Mouse (Mus musculus): ENCODE results near the gene Lzts2. TPM values are rescaled to one million over a fixed set of nuclear protein-coding genes. Genes with fewer than 3 reads are reported as not detected.

Gene Lzts2
- polyA plus RNA-seq, 1 experiment from 2014 or later, result 15.3 TPM

DNA sequence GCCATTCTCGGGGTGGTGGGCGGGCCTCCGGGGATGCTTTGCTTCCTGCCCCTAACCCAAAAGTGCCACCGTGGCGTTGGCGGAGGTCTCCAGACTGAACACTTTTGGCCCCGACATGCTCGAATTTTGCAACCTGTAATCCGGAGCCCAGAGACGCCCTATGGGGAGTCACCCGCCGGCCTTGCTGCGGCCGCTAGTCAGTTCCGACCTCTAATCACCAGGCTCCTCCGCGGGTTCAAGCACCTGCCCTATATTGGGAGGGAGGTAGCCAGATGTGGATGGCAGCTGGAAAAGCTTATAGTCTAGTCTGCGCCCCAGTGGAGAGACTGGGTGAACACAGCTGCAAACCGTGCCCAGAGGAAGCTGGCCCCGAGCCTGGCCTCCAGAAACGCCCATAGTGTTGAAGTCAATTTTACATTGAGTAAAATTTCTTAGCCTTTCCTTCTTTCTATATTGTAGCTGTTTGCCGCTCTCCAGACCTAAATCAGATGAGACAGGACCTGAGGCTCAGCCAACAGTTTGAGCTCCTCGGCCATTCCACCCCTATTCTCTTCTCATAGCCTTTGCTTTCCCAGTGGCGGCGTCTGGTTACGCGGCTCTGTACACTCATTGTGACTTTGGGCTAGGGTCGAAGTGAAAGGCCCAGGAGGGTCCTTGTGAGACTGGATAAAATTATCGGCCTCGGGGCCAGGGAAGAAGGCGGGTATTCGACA lies 61.3 kb downstream of the Lzts2 start:
- H3K9me3 ChIP-seq (replicated peaks; ENCODE audit: control insufficient read depth, low read length), result no peaks in the 10 kb centered on the region
- DNase-seq (ENCODE audit: low spot score) (no peak), ATAC-seq (peak; percentile 47; the same call in 1 of the 2 replicates)
- peaks cover 22% of the 10 kb centered on the region for H3K4me1 ChIP-seq (ENCODE audit: control insufficient read depth, insufficient read depth, low read length)
- under 1% methylated on average over 32 of the region's 32 CpGs for WGBS
- peak overlapping the region; percentile 49 for H3K4me3 ChIP-seq (ENCODE audit: low read depth, low read length)
- H3K27ac ChIP-seq (ENCODE audit: low read depth, low read length), result no peak overlapping the region
- H3K4me2 ChIP-seq (ENCODE audit: low read length), result peak overlapping the region; percentile 89
- peaks cover 54% of the 10 kb centered on the region for H3K27me3 ChIP-seq (replicated peaks; ENCODE audit: control insufficient read depth, insufficient read depth, low read length)
- H3K36me3 ChIP-seq (ENCODE audit: control insufficient read depth, insufficient read depth, low read length), result no peaks in the 10 kb centered on the region
- peak overlapping the region; percentile 60 for H3K9ac ChIP-seq (ENCODE audit: low read length)

DNA sequence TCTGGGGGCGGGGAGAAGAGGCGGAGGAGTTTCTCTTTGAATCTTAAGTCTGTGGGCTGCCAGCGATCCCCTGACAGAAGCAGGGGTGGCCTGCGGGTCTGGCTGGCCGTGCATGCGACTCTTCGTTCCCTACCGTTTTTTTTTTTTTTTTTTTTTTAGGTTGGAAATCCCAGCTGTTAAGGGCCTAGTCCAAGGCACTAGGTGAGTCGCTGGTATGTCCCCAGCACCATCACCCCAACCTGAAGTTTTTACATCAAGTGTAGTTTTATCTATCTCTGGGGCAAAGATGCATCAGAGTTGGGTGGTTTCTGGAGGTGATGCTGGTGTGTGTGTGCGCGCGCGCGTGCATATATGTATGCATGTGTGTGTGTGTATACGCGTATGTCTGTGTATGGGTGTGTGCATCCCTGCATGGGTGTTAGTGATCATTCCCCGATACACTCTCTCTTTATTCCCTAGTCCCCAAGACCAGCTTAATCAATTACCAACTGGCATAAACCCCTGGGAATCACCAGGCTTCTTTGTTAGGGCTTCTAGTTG lies 61.9 kb downstream of the Lzts2 start:
- DNase-seq (ENCODE audit: low spot score), result no peak
- Histone ChIP-seq H3K4me2 (ENCODE audit: low read length) (peak overlapping the region; percentile 89), H3K4me1 (ENCODE audit: control insufficient read depth, insufficient read depth, low read length) (peaks cover 28% of the 10 kb centered on the region), H3K27ac (ENCODE audit: low read depth, low read length) (no peak overlapping the region), H3K9ac (ENCODE audit: low read length) (peak overlapping the region; percentile 29; the same call in 1 of the 2 replicates), H3K36me3 (ENCODE audit: control insufficient read depth, insufficient read depth, low read length) (no peaks in the 10 kb centered on the region), H3K27me3 (replicated peaks; ENCODE audit: control insufficient read depth, insufficient read depth, low read length) (peaks cover 60% of the 10 kb centered on the region), H3K9me3 (replicated peaks; ENCODE audit: control insufficient read depth, low read length) (no peaks in the 10 kb centered on the region), H3K4me3 (ENCODE audit: low read depth, low read length) (peak overlapping the region; percentile 49)
- WGBS, result 8% methylated on average over 17 of the region's 17 CpGs
- ATAC-seq, result no peak

Other genes starting within 250 kb of the Lzts2 start
- 22.9 and 28.1 TPM in 2 replicates for gene Slf2, start 83.3 kb upstream of the Lzts2 start, polyA plus RNA-seq (2014; fragmentation: Nextera tagmentation; extraction: Ambion mirVana)
- 11.0 and 11.3 TPM in 2 replicates for gene Sema4g, start 25.3 kb upstream of the Lzts2 start, polyA plus RNA-seq (2014; fragmentation: Nextera tagmentation; extraction: Ambion mirVana)
- 10.6 and 11.6 TPM in 2 replicates for gene Twnk, start 8.8 kb upstream of the Lzts2 start, polyA plus RNA-seq (2014; fragmentation: Nextera tagmentation; extraction: Ambion mirVana)
- gene Mrpl43, start 8.0 kb upstream of the Lzts2 start, polyA plus RNA-seq (2014; fragmentation: Nextera tagmentation; extraction: Ambion mirVana), result 67.1 and 68.4 TPM in 2 replicates
- 1.1 and 1.8 TPM in 2 replicates for gene Pdzd7, start 31.3 kb downstream of the Lzts2 start, polyA plus RNA-seq (2014; fragmentation: Nextera tagmentation; extraction: Ambion mirVana)
- 54.2 and 56.5 TPM in 2 replicates for gene Sfxn3, start 33.1 kb downstream of the Lzts2 start, polyA plus RNA-seq (2014; fragmentation: Nextera tagmentation; extraction: Ambion mirVana)
- gene Kazald1, start 60.8 kb downstream of the Lzts2 start, polyA plus RNA-seq (2014; fragmentation: Nextera tagmentation; extraction: Ambion mirVana), result 1.1 TPM in 2 replicates
- not detected in 2 replicates for gene Tlx1, start 136.3 kb downstream of the Lzts2 start, polyA plus RNA-seq (2014; fragmentation: Nextera tagmentation; extraction: Ambion mirVana)
- gene Lbx1, start 221.4 kb downstream of the Lzts2 start, polyA plus RNA-seq (2014; fragmentation: Nextera tagmentation; extraction: Ambion mirVana), result 0.09 TPM in 1 of 2 replicates, not detected in the other

Data from forebrain, embryonic 14.5 days (tissue).